Mouse (Mus musculus): ENCODE data around the gene Lsamp.

- TF ChIP-seq CTCF (IDR thresholded peaks at IDR 0.05; ENCODE audit: low read depth, low read length) (no peak), POLR2A (IDR thresholded peaks at IDR 0.05; ENCODE audit: extremely low read depth, insufficient read depth, low read length) (no peak)
These were observed 976.4 kb downstream of the Lsamp start for GRCm38 (mm10) chr16:40960586-40960985.
